Mouse (Mus musculus) liver, embryonic 12.5 days (tissue): ENCODE results near the gene Samd4. TPM values are rescaled to one million over a fixed set of nuclear protein-coding genes. Genes with fewer than 3 reads are reported as not detected.
"Not testable (repeated sequence)": the region's sequence is repeated elsewhere in the genome, so short reads cannot be mapped to it uniquely, and the experiment has no call there.

ENCODE experiments used
- ATAC-seq: fragments of 200-750 bp; cut with Nextera tagmentation; 2 replicates; pipeline ENCODE4 v1.8.0; 2017; ENCODE audit warnings: moderate number of reproducible peaks, mild to moderate bottlenecking, moderate library complexity
- H3K27ac ChIP-seq: fragments of 300-500 bp; sonication (generic); 2 replicates; pipeline ENCODE4 v1.5.1; 2016; ENCODE audit warnings: mild to moderate bottlenecking
- H3K27me3 ChIP-seq: fragments of 300-500 bp; sonication (generic); replicated peaks from 2 replicates; pipeline ENCODE4 v1.6.1; 2016; ENCODE audit warnings: mild to moderate bottlenecking, moderate library complexity
- H3K36me3 ChIP-seq: fragments of 300-500 bp; sonication (generic); 2 replicates; pipeline ENCODE4 v1.6.1; 2016; ENCODE audit warnings: mild to moderate bottlenecking, moderate library complexity
- H3K4me1 ChIP-seq: fragments of 300-500 bp; sonication (generic); 2 replicates; pipeline ENCODE4 v1.6.1; 2016
- H3K4me2 ChIP-seq: fragments of 300-500 bp; sonication (generic); 2 replicates; pipeline ENCODE4 v1.6.1; 2016; ENCODE audit warnings: mild to moderate bottlenecking, moderate library complexity
- H3K4me3 ChIP-seq: fragments of 300-500 bp; sonication (generic); 2 replicates; pipeline ENCODE4 v1.5.1; 2016; ENCODE audit warnings: mild to moderate bottlenecking, moderate library complexity
- H3K9ac ChIP-seq: fragments of 300-500 bp; sonication (generic); 2 replicates; pipeline ENCODE4 v1.6.1; 2016; ENCODE audit warnings: mild to moderate bottlenecking, moderate library complexity
- H3K9me3 ChIP-seq: fragments of 300-500 bp; sonication (generic); replicated peaks from 2 replicates; pipeline ENCODE4 v1.6.1; 2016; ENCODE audit warnings: mild to moderate bottlenecking, moderate library complexity
- WGBS: fragments of 180-500 bp; shearing (Covaris S2); methylation state at CpG from one replicate; pipeline ENCODE4 v1.1.7; 2016; ENCODE audit not compliant: insufficient replicate concordance; 5-methylcytosine and 5-hydroxymethylcytosine counted together
- polyA plus RNA-seq: library from polyadenylated mRNA; unstranded; fragments of >200 nt; fragmentation: Nextera tagmentation; extraction: Ambion mirVana; gene quantifications from 2 replicates; pipeline ENCODE4 v1.2.1, GENCODE M21; 2016

Gene Samd4
- polyA plus RNA-seq, 1 experiment from 2014 or later: 0.67 TPM

DNA sequence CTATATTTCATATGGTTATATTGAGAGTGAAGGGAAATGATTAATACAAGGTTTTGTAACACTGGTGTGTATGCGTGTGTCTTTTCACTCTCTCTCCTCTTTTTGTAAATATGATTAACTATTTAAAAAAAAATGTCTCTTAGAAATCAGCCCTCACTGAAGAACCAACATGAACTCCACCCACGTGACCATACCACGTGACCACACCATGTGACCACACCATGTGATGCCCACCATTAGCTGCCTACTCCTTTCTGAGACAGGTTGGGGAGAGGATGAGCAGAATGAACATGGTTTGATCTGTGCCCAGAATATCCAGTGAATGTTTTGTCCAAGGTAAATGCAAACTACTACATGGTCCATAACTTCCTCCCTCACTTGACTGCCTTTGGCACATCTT lies 223.1 kb downstream of the Samd4 start:
- H3K36me3 ChIP-seq: no peaks in the 10 kb centered on the region
- H3K4me3 ChIP-seq: no peak overlapping the region
- H3K9me3 ChIP-seq: no peaks in the 10 kb centered on the region
- no peaks in the 10 kb centered on the region for H3K27me3 ChIP-seq
- H3K27ac ChIP-seq: no peak overlapping the region
- H3K9ac ChIP-seq: no peak overlapping the region
- no peak for ATAC-seq
- no peaks in the 10 kb centered on the region for H3K4me1 ChIP-seq
- H3K4me2 ChIP-seq: no peak overlapping the region
- WGBS: 73% methylated on average over 3 of the region's 3 CpGs

DNA sequence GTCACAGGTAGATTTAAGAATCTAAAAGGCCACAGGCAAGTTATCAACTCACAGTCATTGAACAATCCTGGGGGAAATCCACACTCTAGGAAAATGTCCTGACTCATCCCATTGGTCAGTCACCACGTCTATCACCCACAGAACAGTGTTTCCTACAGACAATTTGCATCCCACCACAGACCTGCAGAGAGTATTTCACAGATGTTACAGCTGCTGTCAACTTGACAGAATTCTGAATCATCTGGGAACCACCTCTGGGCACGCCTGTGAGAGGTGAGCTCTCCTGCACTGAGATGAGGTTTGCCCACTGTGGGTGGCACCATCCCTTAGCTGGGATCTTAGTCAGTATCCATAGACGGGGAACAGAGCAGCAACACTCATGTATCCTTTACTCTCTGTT lies 224.8 kb downstream of the Samd4 start:
- H3K36me3 ChIP-seq: no peaks in the 10 kb centered on the region
- H3K4me3 ChIP-seq: no peak overlapping the region
- 0 out of 2 replicates have a peak, but pooled peaks cover 4% of the 10 kb centered on the region for H3K27me3 ChIP-seq
- H3K9me3 ChIP-seq: no peaks in the 10 kb centered on the region
- ATAC-seq: no peak
- WGBS: 48% methylated on average over 3 of the region's 3 CpGs
- H3K4me1 ChIP-seq: no peaks in the 10 kb centered on the region
- H3K9ac ChIP-seq: no peak overlapping the region
- H3K27ac ChIP-seq: no peak overlapping the region
- H3K4me2 ChIP-seq: no peak overlapping the region

DNA sequence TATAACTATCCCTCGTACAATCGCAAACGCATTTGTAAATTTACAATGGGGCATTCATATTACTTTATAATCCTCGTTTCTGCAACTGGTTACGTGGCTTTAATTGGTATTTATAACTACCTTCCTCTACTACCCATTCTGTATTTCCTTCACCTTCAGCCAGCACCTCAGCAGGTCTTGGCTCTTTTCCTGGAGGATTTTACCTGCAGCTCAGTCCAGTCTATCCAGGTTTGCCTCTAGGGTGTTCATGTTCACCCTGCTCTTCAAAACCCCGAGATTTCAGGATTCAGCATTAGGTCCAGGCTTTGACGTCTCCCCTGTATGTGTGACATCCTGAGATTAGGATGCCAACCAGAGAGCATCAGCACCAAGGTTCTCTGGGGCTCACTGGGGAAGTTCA lies 227.7 kb downstream of the Samd4 start:
- 85% methylated on average over 7 of the region's 7 CpGs for WGBS
- H3K27me3 ChIP-seq, H3K4me2 ChIP-seq, H3K4me1 ChIP-seq, ATAC-seq, H3K36me3 ChIP-seq, H3K9me3 ChIP-seq, H3K4me3 ChIP-seq, H3K27ac ChIP-seq, H3K9ac ChIP-seq: not testable (repeated sequence)

DNA sequence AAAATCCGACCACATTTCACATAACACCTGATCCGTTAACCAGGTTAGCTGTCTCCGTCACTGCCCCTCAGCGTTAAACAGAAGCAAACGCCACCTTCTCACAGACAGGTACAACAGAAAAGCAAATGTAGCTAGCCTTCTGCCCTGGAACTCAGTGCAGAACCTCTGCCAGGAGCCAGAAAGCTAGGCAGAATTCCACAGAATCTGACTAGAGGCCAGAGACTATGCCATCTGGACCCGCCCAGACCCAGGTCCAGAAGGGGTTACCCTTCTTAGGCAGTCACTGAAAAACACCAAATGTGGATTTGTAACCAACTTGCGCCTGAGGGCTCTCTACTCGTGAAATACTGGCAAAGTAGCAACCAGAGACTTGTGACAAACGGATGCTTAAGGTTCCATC lies 228.7 kb downstream of the Samd4 start:
- 35% methylated on average over 9 of the region's 9 CpGs for WGBS
- H3K9ac ChIP-seq: no peak overlapping the region
- no peaks in the 10 kb centered on the region for H3K9me3 ChIP-seq
- H3K27ac ChIP-seq: no peak overlapping the region
- H3K27me3 ChIP-seq: 0 out of 2 replicates have a peak, but pooled peaks cover 4% of the 10 kb centered on the region
- no peak overlapping the region for H3K4me2 ChIP-seq
- no peak overlapping the region for H3K4me3 ChIP-seq
- H3K4me1 ChIP-seq: peaks cover 7% of the 10 kb centered on the region
- ATAC-seq: no peak
- H3K36me3 ChIP-seq: no peaks in the 10 kb centered on the region

DNA sequence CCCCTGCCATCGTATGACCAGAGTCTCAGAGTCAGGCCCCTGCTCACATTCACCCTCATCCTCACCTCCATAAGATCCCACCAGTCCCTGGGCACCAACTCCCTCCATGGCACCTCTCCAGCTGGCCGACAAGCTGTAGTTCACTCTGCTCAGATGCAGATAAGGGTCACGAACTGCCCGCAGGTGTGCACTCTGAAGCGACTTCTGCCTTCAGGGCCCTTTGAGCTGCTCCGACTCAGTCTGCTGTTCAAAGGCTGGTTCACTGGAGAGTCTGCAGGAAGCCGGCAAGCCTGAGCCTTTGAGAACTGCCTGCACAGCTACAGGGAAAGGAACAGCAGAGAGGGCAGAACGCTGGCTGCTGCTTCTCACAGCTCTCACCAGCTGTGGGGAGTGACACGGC lies 232.5 kb downstream of the Samd4 start:
- H3K9me3 ChIP-seq: no peaks in the 10 kb centered on the region
- H3K36me3 ChIP-seq: no peaks in the 10 kb centered on the region
- H3K27me3 ChIP-seq: 0 out of 2 replicates have a peak, but pooled peaks cover 4% of the 10 kb centered on the region
- WGBS: 69% methylated on average over 9 of the region's 9 CpGs
- no peak overlapping the region for H3K4me3 ChIP-seq
- no peak for ATAC-seq
- peaks cover 11% of the 10 kb centered on the region for H3K4me1 ChIP-seq
- H3K9ac ChIP-seq: no peak overlapping the region
- H3K27ac ChIP-seq: no peak overlapping the region
- H3K4me2 ChIP-seq: no peak overlapping the region

DNA sequence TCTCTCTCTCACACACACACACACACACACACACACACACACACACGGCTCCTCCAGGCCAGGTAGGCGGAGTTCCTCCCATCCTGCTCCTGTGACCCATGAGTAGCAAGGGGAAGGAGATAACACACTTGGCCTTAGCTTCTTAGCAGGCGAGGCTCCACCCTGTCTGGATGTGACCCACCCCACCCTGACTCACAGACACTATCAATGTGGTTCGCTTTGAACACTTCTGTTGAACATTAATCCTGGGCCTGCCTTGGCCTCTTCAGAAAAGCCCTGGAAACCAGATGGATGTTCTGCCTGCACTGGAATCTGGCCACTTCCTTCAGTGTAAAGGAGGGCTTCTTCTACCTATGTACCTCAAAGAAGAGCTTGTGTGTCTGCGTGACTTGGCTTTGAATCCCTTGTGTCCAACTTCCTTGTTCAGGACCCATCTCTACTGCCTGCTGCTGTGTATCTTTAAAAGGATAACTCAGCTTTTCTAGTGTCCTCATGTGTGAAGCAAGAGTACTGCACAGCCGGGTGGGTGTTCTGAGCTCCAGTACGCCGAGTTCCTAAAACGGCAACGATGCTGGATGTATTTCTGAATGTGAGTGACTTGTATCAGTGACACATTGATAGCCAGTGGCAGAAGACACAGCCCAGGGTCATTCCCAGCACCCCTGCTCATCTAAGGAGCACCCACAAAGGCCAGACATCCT lies 233.6 kb downstream of the Samd4 start:
- peak; percentile 87 for ATAC-seq
- H3K27me3 ChIP-seq: 0 out of 2 replicates have a peak, but pooled peaks cover 2% of the 10 kb centered on the region
- H3K4me1 ChIP-seq: peaks cover 11% of the 10 kb centered on the region
- no peak overlapping the region for H3K9ac ChIP-seq
- H3K4me3 ChIP-seq: no peak overlapping the region
- 53% methylated on average over 9 of the region's 10 CpGs for WGBS
- no peaks in the 10 kb centered on the region for H3K9me3 ChIP-seq
- H3K4me2 ChIP-seq: peak overlapping the region; percentile 6; the same call in 1 of the 2 replicates
- no peaks in the 10 kb centered on the region for H3K36me3 ChIP-seq
- no peak overlapping the region for H3K27ac ChIP-seq

DNA sequence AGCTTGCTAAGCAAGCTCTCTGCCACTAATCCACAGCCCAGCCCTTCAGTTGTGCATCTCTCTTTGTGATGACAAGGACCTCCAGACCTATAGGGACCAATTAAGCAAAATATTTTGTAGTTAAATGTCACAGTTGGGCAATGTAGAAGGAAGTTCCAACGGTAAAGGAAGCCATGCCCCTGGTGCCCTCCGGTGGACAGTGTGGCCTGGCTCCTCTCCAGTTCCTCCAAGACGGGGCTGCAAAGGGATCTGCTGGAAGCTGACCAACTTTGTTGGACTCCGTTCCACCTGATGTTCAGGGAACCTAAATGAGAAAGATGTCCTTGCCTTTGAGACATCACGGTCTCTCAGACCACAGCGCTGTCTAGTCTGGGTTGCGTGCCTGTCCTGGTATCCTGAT lies 234.9 kb downstream of the Samd4 start:
- no peaks in the 10 kb centered on the region for H3K9me3 ChIP-seq

DNA sequence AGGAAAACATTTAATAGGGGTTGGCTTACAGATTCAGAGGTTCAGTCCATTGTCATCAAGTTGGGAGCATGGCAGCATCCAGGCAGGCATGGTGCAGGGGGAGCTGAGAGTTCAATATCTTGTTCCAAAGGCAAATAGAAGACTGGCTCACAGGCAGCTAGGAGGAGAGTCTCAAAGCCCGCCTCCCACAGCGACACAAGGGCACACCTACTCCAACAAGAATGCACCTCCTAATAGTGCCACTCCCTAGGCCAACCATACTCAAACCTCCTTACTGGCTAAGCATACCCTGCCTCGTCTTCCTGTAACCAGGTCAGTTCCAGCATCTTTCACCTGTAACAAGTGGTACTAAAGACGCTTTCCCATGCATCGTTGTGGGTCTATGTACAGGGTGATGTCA lies 245.3 kb downstream of the Samd4 start:
- no peak overlapping the region for H3K4me2 ChIP-seq
- no peak for ATAC-seq
- no peak overlapping the region for H3K27ac ChIP-seq
- H3K9me3 ChIP-seq: no peaks in the 10 kb centered on the region
- no peak overlapping the region for H3K9ac ChIP-seq
- 74% methylated on average over 5 of the region's 5 CpGs for WGBS
- no peaks in the 10 kb centered on the region for H3K27me3 ChIP-seq
- no peaks in the 10 kb centered on the region for H3K36me3 ChIP-seq
- no peak overlapping the region for H3K4me3 ChIP-seq
- no peaks in the 10 kb centered on the region for H3K4me1 ChIP-seq

More for the DNA sequence above, 234.9 kb downstream of the Samd4 start:
- Histone ChIP-seq H3K36me3 (no peaks in the 10 kb centered on the region), H3K4me2 (no peak overlapping the region), H3K4me1 (peaks cover 11% of the 10 kb centered on the region), H3K4me3 (no peak overlapping the region), H3K27ac (no peak overlapping the region), H3K9ac (no peak overlapping the region), H3K27me3 (no peaks in the 10 kb centered on the region)
- WGBS: 61% methylated on average over 7 of the region's 7 CpGs
- no peak for ATAC-seq

DNA sequence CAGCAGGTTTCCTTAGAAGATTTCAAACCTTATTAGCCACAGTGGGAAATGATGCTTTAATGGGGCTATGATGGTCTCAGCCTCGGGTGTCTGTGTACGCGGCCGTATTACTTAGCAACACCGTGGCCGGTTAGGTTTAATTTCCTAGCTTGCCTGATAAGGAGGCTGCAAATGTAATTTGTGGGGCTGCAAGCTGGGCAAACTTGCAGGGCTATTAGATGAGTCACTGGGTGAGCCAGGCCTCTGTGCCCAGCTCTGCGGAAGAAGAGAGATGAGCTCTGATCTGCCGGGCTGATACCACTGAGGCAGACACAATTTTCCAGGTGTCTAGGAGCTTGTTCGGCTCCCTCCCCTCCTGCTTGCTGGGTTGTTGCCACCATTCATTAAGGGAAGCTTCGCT lies 251.3 kb downstream of the Samd4 start:
- Histone ChIP-seq H3K27ac (no peak overlapping the region), H3K9me3 (no peaks in the 10 kb centered on the region), H3K4me2 (no peak overlapping the region), H3K9ac (no peak overlapping the region), H3K4me1 (no peaks in the 10 kb centered on the region), H3K27me3 (no peaks in the 10 kb centered on the region), H3K4me3 (no peak overlapping the region), H3K36me3 (no peaks in the 10 kb centered on the region)
- ATAC-seq: no peak
- WGBS: 63% methylated on average over 10 of the region's 10 CpGs

DNA sequence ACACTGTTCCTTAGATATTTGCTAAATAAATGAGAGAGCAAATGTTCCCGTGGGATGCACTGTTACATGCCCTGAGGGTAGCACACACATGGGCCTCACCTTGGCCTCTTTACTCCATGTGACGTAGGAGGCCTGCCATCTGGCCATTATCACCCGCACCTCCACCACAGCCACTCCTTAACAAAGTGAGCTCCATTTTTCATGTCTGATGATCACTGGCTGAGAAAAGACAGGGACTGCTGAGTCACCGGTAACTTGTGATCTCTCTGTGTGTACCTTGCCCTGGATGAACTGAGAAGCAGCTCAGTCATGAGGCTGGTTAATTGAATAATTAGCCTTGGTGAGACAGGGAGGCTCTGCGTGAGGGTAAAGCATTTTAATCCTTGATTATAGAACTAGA lies 254.0 kb downstream of the Samd4 start:
- Histone ChIP-seq H3K4me1 (no peaks in the 10 kb centered on the region), H3K36me3 (no peaks in the 10 kb centered on the region), H3K4me2 (no peak overlapping the region), H3K4me3 (no peak overlapping the region), H3K27ac (no peak overlapping the region), H3K9me3 (no peaks in the 10 kb centered on the region), H3K9ac (no peak overlapping the region), H3K27me3 (no peaks in the 10 kb centered on the region)
- 55% methylated on average over 5 of the region's 5 CpGs for WGBS
- ATAC-seq: no peak

DNA sequence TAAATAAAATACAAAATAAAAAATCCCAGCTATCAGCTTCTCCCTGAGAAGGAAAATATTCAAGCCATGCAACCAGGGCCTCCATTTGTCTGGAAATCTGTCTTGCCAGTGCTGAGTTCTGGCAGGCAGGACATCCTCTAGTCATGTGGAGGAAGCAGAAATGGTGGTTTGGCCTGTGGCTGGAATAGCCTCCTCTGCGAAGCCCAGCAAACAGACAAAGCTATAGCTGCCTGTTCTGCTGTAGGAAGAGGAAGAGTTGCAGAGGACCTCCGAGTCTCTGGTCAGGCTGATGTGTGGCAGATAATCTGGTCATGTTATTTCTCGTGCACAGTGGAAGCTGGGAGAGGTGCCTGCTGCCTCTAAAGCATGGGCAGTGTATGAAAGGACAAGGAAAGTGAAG lies 256.2 kb downstream of the Samd4 start:
- no peak overlapping the region for H3K9ac ChIP-seq
- WGBS: 21% methylated on average over 3 of the region's 3 CpGs
- no peak overlapping the region for H3K27ac ChIP-seq
- no peaks in the 10 kb centered on the region for H3K4me1 ChIP-seq
- H3K4me2 ChIP-seq: no peak overlapping the region
- no peak overlapping the region for H3K4me3 ChIP-seq
- no peak for ATAC-seq
- H3K36me3 ChIP-seq: no peaks in the 10 kb centered on the region
- no peaks in the 10 kb centered on the region for H3K9me3 ChIP-seq
- H3K27me3 ChIP-seq: no peaks in the 10 kb centered on the region

DNA sequence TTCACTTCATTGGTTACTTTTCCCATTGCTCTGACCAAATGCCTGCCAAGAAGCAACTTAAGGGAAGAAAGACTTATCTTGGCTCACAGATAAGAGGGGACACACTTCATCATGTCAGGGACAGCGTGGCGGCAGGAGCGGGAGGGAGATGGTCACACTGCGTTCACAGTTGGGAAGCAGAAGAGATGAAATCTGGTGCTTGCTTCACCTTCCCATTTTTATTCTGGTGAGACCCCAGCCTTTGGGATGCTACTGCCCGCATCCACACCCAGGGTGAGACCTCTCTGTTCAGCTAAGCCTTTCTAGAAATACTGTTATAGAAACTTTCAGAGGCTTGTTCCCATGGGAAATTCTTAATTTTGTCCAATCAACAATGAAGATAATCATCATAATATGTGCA lies 261.7 kb downstream of the Samd4 start:
- H3K9ac ChIP-seq: no peak overlapping the region
- H3K4me2 ChIP-seq: no peak overlapping the region
- WGBS: 80% methylated on average over 5 of the region's 5 CpGs
- no peaks in the 10 kb centered on the region for H3K27me3 ChIP-seq
- H3K4me1 ChIP-seq: no peaks in the 10 kb centered on the region
- no peak for ATAC-seq
- H3K36me3 ChIP-seq: no peaks in the 10 kb centered on the region
- no peak overlapping the region for H3K4me3 ChIP-seq
- H3K27ac ChIP-seq: no peak overlapping the region
- no peaks in the 10 kb centered on the region for H3K9me3 ChIP-seq

DNA sequence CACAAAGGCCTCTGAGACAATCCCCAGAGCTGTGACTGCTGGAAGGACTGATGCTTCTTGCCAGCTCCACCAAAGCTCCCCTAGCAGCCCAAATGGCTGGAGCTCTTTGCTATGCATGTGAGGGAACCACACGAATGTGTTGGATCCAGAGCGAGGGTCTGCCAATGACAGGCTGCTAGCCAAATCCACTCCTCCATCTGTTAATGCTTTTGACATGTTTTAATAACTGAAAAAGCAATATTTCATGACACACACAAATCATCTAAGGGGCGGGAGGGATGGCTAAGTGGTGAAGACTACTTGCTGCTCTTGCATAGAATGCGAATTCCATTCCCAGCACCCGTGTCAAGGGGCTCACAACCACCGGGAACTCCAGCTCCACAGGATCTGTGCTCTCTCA lies 268.7 kb downstream of the Samd4 start:
- no peak for ATAC-seq
- Histone ChIP-seq H3K4me3 (no peak overlapping the region), H3K27ac (no peak overlapping the region), H3K27me3 (no peaks in the 10 kb centered on the region), H3K9ac (no peak overlapping the region), H3K4me2 (no peak overlapping the region), H3K4me1 (no peaks in the 10 kb centered on the region), H3K36me3 (no peaks in the 10 kb centered on the region), H3K9me3 (no peaks in the 10 kb centered on the region)
- 67% methylated on average over 6 of the region's 6 CpGs for WGBS
